Comparison of ENCODE assay signal across 10 mouse cellular contexts in genomic region chr13:41583666-41584357, GRCm38 (mm10). TPM values are rescaled to one million over a fixed set of nuclear protein-coding genes. Genes with fewer than 3 reads are reported as not detected.
DNase-seq lines count a peak whose midpoint lies in the region; ATAC-seq and TF ChIP-seq lines count a peak whose summit lies in the region.
"Had no signal": no experiment of that assay in that cellular context is flagged by ENCODE, and none has a peak within 500 bp of the region (broad histone marks: within the 10 kb centered on the region; RNA-seq: fewer than 3 reads in every experiment).

No protein-coding gene starts in this region.

- no peak overlapping the region for H3K9ac ChIP-seq in lung, embryonic 15.5 days

- WGBS in cerebellum, adult 2 months, result 62% methylated on average over 7 of the region's 7 CpGs
- WGBS in lung, embryonic 15.5 days, result 70% methylated on average over 7 of the region's 7 CpGs
- WGBS in bone marrow, adult 2 months, result 30% methylated on average over 7 of the region's 7 CpGs

- H3K36me3 ChIP-seq in lung, embryonic 15.5 days, result no peaks in the 10 kb centered on the region
- peaks cover 3% of the 10 kb centered on the region for H3K36me3 ChIP-seq in megakaryocyte, embryonic 14.5 days (replicated peaks; ENCODE audit: low read length)

- no peak for TF ChIP-seq POLR2A in cerebellum, adult 2 months (IDR thresholded peaks at IDR 0.05; ENCODE audit: borderline replicate concordance, insufficient read depth, low read length)
- no peak for TF ChIP-seq POLR2A in bone marrow, adult 2 months (IDR thresholded peaks at IDR 0.05; ENCODE audit: borderline replicate concordance, control insufficient read depth, low read depth, low read length)

- peak overlapping the region; percentile 30; the same call in 1 of the 2 replicates for H3K27ac ChIP-seq in cerebellum, adult 2 months (ENCODE audit: insufficient read depth, low read length)
- H3K27ac ChIP-seq in lung, embryonic 15.5 days, result 0 out of 2 replicates have a peak overlapping the region, but pooled peaks have one; percentile 6
- peak overlapping the region; percentile 15; the same call in 1 of the 2 replicates for H3K27ac ChIP-seq in bone marrow, adult 2 months (ENCODE audit: control insufficient read depth, insufficient read depth, low read depth, low read length, poor library complexity)

- TF ChIP-seq CTCF in cerebellum, adult 2 months (IDR thresholded peaks at IDR 0.05; ENCODE audit: borderline replicate concordance, insufficient read depth, low read depth, low read length), result no peak
- TF ChIP-seq CTCF in bone marrow, adult 2 months (IDR thresholded peaks at IDR 0.05; ENCODE audit: control insufficient read depth, insufficient read depth, low read length), result no peak

- peak overlapping the region; percentile 30 for H3K4me3 ChIP-seq in cerebellum, adult 2 months (replicated peaks; ENCODE audit: insufficient read depth, low read depth, low read length)
- H3K4me3 ChIP-seq in lung, embryonic 15.5 days, result no peak overlapping the region
- peak overlapping the region; percentile 53 for H3K4me3 ChIP-seq in bone marrow, adult 2 months (replicated peaks; ENCODE audit: control insufficient read depth, low read depth, low read length)
- peak overlapping the region; percentile 87 for H3K4me3 ChIP-seq in megakaryocyte, embryonic 14.5 days (replicated peaks)

- H3K9me3 ChIP-seq in lung, embryonic 15.5 days, result no peaks in the 10 kb centered on the region
- peaks cover 10% of the 10 kb centered on the region; the same call in 1 of the 2 replicates for H3K9me3 ChIP-seq in megakaryocyte, embryonic 14.5 days

- no peaks in the 10 kb centered on the region for H3K27me3 ChIP-seq in cerebellum, adult 2 months (ENCODE audit: control insufficient read depth, insufficient read depth, low read length)
- no peaks in the 10 kb centered on the region for H3K27me3 ChIP-seq in lung, embryonic 15.5 days
- no peaks in the 10 kb centered on the region for H3K27me3 ChIP-seq in megakaryocyte, embryonic 14.5 days (replicated peaks)

- no peak for DNase-seq in cerebellum, adult 2 months
- DNase-seq in cerebellum, postnatal 36 days, result no peak
- DNase-seq in lung, postnatal 4 days, result no peak
- no peak for DNase-seq in embryo, embryonic 9.5 days (ENCODE audit: extremely low spot score)
- no peak for DNase-seq in layer of hippocampus, postnatal 25 days (ENCODE audit: extremely low spot score in 1 of 2, low spot score in 1 of 2)
- DNase-seq: right cerebral cortex, postnatal 25 days had no signal

- H3K4me1 ChIP-seq in cerebellum, adult 2 months (ENCODE audit: control insufficient read depth, insufficient read depth, low read length), result no peaks in the 10 kb centered on the region
- peaks cover 16% of the 10 kb centered on the region for H3K4me1 ChIP-seq in lung, embryonic 15.5 days
- H3K4me1 ChIP-seq in bone marrow, adult 2 months (ENCODE audit: control insufficient read depth, insufficient read depth, low read length), result no peaks in the 10 kb centered on the region
- peaks cover 16% of the 10 kb centered on the region for H3K4me1 ChIP-seq in megakaryocyte, embryonic 14.5 days

- ATAC-seq in lung, embryonic 15.5 days (ENCODE audit: borderline replicate concordance, extremely low read depth, low FRiP score, low TSS enrichment), result no peak
- ATAC-seq: hindbrain, embryonic 16.5 days had no signal

- H3K4me2 ChIP-seq in lung, embryonic 15.5 days, result no peak overlapping the region

RNA-seq across cellular contexts. Expression of gene Tmem170b, which starts 21.9 kb away (rescaled TPM):
- polyA plus RNA-seq in cerebellum, adult 2 months (2012; rRNA removed), result 19.9 and 21.6 TPM in 2 replicates
- 10.0 and 11.2 TPM in 2 replicates for polyA plus RNA-seq in lung, embryonic 15.5 days (2015; fragmentation: Nextera tagmentation; extraction: Ambion mirVana)
- polyA plus RNA-seq in bone marrow, adult 2 months (2011; ENCODE audit: insufficient read depth, insufficient read length, low replicate concordance, missing spikeins), result 3.2 and 7.1 TPM in 2 replicates
- 3.1 and 9.2 TPM in 2 replicates for polyA plus RNA-seq in megakaryocyte, embryonic 14.5 days (2012; ENCODE audit: insufficient read depth, low replicate concordance)
- 10 to 100 TPM; 86.6 to 89.5 TPM for total RNA-seq in layer of hippocampus, postnatal 25 days (2021)
